Mouse (Mus musculus) neural tube, embryonic 10.5 days (tissue): ENCODE data around the gene Egfem1.

Experiments used
- DNase-seq: peaks from one replicate; pipeline ENCODE4 v3.0.0-alpha.2; 2017; ENCODE audit warnings: low spot score; ENCODE audit errors: extremely low spot score

Gene Egfem1

GRCm38 (mm10) chr3:29134509-29134908 is 52.7 kb downstream of the Egfem1 start:
- DNase-seq: no peak

DNA sequence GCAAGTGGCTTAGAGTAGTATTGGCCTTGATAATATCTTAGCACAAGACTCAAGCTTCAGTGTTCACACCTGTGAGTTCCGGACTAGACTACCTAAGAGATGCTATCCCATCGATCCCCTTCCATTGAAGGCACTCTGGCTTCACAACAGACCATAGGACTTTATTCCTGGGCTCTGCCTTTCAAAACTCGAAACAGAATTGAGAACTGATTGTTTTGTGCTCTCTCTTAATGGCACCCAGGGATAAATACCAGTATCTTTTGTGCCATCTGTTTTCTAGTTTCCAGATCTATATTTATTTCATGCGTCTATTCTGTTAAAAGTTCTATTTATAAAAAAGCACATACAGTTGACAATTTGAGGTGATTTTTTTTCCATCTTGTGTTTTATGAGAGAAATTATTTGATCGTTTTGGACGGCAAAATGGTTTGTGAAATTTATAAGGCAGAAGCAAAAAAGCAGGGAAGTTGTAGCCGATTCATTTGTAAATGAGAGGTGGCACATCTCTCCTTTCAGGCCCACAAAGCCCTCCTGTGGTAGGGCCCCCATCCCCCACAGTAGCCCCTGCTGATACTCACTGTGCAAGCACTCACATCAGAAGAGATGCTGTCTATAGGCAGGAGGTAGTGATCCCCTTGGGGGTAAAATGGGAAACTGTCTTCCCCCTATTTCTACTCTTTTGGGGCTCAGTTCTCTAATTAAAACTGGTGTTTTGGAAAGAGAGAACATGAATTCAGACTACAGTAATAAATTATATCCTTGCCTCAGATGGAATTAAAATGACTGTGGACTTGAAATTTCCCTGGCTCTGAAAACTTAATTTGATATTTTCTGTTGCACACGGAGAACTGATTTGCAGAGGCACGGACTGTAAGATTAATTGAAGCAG is 53.6 kb downstream of the Egfem1 start:
- no peak for DNase-seq

DNA sequence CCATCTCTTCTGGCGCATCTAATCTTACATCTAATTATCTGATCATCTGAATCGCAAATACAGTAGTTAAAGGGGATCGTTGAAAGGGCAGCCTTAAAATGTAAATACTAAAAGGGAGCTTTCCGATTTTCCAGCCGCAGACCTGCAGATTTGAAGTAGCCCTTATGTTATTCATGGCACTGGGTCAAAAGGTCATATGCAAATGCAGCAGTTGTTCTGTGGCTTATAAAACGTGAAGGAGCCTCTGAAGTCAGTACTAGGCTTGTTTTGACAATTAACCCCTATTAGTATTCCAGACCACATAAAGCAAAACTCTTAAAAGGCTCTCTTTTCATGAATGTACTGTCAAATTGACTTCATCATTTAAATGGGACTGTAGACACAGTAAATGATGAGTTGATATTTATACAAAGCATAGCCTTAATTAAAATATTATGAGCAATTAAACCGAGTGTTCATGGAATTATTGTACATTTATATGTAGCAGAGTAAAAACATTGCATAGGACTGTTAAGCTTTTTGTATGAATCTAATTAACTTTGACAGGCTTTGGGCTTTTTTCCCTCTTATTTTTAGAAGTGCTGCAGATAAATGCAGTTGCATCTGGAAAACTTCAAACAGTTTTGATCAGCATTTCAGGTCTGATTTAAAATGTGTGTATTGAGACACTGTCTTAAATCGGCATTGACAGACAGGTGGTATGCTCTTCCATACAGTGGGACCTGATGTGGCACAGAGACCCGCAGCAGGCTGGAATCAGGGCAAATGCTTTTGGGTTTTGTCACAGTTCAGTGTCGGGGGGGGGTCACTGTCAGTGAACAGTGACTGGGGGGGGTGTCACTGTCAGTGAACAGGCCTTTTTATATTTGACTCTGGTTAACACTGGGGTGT is 54.5 kb downstream of the Egfem1 start:
- DNase-seq: no peak

DNA sequence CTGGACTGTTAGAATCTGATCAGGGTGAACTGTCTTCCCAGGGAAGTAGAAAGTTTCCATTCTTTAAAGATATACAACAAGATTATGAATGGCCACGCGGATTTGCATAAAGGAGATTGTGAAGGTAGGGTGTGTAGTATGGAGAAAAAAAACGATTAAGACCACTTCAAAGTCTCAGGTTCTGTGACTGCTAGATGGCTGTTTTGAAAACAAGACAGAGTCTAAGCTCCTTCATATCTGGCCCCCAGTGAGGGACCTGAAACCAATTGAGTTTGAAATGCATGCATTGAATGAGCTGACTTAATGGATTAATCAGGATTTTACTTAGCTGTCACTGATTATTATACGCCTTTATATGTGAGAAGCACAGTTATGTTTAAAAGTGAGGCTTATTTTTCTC is 86.6 kb downstream of the Egfem1 start:
- DNase-seq: no peak

DNA sequence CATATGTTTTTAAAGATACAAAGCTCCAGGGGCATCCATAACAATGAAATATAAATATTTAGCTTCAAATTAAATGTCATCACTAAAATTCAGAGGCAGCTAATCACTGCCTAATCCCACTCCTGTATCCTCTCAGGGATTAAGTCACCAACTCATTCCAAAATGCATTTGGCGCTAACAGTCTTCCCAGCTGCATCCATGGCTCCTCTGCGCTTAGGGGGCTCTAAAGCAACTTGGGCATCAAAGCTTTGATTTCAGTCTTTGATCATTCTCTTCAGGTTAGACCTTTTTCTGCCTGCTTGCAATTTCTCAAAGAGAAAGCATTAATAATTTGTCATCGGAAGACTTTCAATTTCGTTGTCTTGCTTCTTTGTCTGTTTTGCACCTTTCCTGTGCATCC is 87.2 kb downstream of the Egfem1 start:
- no peak for DNase-seq

GRCm38 (mm10) chr3:29176991-29177390 is 95.2 kb downstream of the Egfem1 start:
- no peak for DNase-seq

GRCm38 (mm10) chr3:29182988-29183387 is 101.2 kb downstream of the Egfem1 start:
- DNase-seq: no peak

GRCm38 (mm10) chr3:29183615-29184198 is 101.9 kb downstream of the Egfem1 start:
- peak; percentile 14 for DNase-seq

GRCm38 (mm10) chr3:29184486-29185241 is 102.8 kb downstream of the Egfem1 start:
- DNase-seq: no peak

GRCm38 (mm10) chr3:29190263-29190662 is 108.4 kb downstream of the Egfem1 start:
- DNase-seq: no peak

GRCm38 (mm10) chr3:29197727-29198512 is 116.1 kb downstream of the Egfem1 start:
- DNase-seq: peak; percentile 16

DNA sequence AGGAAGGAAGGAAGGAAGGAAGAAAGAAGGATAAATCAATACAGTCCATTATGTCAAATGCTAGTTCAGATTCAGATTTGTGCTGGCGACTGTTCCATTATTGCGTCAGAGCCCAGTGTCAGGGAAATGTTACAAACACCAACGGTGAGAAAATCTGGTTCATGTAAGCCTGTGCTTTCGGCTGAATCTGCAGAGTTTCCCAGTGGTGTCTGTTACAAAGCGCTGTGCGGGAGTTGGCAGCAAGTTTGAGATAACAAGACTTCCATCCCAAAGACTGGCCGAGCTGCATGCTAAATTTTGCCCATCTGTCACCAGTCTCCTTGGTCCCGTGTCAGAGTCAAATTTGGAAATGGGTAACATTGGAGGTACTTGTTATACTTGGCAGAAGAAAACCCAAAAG is 118.8 kb downstream of the Egfem1 start:
- no peak for DNase-seq

GRCm38 (mm10) chr3:29202536-29202935 is 120.7 kb downstream of the Egfem1 start:
- DNase-seq: no peak

DNA sequence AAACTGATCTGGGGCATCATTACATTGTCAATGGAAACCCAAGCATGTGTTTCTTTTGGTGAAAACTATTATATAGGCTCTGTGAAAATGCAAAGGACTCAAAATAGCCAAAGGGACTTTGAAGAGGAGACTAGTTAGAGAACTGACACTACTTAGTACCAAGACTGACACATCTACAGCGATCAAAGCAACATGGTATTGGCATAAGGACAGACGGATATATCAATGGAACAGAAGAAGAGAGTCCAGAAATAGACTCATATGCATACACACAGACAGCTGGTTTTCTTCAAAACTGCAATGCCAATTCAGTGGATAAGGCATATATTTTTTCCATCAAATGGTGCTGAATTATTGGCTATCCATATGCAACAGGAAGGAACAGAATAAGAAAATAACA is 140.6 kb downstream of the Egfem1 start:
- DNase-seq: no peak

DNA sequence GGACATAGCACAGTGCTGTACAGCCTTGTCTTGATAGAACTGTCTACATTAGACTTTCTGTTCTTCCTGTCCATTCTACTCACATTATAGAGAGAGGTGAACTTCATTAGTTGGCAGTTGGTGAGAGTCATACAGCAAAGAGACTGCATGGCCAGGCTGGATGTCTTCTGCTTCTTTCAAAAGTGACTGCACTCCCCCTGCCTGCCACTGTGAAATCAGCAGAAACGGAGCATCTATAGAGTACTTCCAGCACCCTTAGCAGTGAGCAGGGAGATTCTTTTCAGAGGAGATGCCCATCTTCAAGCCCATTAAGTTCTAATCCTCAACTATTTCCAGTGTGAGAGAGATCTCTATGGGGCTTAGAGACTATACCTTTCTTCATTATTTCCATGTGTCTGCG is 147.9 kb downstream of the Egfem1 start:
- no peak for DNase-seq

GRCm38 (mm10) chr3:29235477-29235876 is 153.7 kb downstream of the Egfem1 start:
- no peak for DNase-seq

- DNase-seq: no peak
Observed at GRCm38 (mm10) chr3:29236517-29236916, 154.7 kb downstream of the Egfem1 start.

DNA sequence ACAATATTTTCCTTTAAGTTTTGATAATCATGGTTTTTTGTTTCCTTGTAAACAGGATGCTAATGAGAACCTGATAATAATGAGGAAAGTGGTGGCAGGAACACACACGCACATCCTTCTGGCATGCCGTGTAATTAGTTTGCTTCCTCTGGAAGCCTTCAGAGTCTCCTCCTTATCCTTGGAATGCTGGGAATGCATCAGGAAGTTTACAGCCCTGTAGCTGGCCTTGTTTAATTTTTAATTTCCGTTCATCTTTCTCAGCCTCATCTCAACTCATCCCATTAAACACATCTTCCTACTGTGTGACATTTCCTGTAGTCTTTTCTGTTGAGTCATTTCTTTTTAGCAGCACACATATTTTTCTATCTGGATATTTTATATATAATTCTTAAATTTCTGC is 161.8 kb downstream of the Egfem1 start:
- DNase-seq: no peak

DNA sequence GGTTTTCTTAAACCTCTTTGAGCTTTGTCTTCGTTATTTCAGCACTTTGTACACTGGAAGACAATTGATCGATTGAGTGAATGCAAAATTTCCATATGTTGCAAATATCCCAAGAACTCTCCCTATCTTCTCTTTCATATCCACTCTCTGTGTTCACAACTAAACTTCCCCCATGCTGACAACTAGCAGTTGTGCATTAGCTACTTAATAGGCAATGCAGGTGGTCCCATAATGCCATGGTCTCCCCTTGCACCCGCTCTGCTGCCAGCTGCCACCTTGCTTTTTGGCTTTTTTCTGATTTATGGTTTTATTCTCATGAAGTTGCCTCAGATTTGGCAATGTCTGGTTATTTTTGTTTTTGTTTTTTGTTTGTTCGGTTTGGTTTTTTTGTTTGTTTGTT is 209.8 kb downstream of the Egfem1 start:
- DNase-seq: no peak

GRCm38 (mm10) chr3:29292251-29292650 is 210.4 kb downstream of the Egfem1 start:
- no peak for DNase-seq
